ENCODE assay signal across 7 mouse cellular contexts in the genomic region with DNA sequence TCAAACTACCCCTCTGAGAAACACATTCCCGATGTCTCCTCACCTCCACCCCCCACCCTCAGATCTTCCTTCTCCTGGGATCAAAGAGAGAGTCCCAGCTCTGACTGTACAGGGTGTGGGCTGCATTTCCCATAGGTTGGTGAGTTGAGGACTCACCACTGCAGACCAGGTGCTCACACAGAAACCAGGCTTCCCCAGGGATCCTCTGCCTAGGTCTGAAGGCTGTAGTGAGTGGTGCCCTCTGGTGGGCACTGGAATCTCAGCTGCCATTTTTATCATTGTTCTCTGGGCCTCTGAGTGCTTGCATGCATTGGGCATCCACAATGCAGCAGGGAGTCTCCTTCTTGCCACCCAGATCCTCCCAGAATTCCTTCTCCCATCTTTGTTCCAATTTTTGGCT. TPM values are rescaled to one million over a fixed set of nuclear protein-coding genes. Genes with fewer than 3 reads are reported as not detected.
DNase-seq lines count a peak whose midpoint lies in the region; TF ChIP-seq lines count a peak whose summit lies in the region.

No protein-coding gene starts in this region.

- H3K27ac ChIP-seq in CH12.LX (ENCODE audit: insufficient read depth, low read depth), result no peak overlapping the region

- H3K36me3 ChIP-seq in CH12.LX (replicated peaks in 1 of 2; ENCODE audit: control insufficient read depth in 1 of 2, insufficient read depth in 1 of 2, low read length in 1 of 2), result no peaks in the 10 kb centered on the region

- H3K9me3 ChIP-seq in CH12.LX (replicated peaks; ENCODE audit: low read length), result peaks cover 12% of the 10 kb centered on the region

- in situ Hi-C loops in CH12.LX (cut with MboI; ENCODE audit: low pct_ligation_motif_present, low pct_unique_long_range_greater_than_20kb, low sequenced_read_pairs), result no loop called here

- DNase-seq in A20 (ENCODE audit: low read depth, low spot score) (peak; percentile 46), CH12.LX (ENCODE audit: extremely low read depth) (peak; percentile 65)
- peak; percentile 38 for DNase-seq in cerebellum, adult 9-10 months
- peak; percentile 40 for DNase-seq in heart, adult 8-10 months (ENCODE audit: low spot score)
- peak; percentile 21 to 61 for DNase-seq in kidney, adult 8-10 months
- peak; percentile 53 for DNase-seq in lung, adult 2 months
- peak; percentile 74 to 82 for DNase-seq in right cerebral cortex, postnatal 10 days (ENCODE audit: low spot score in 2 of 2)

- H3K9ac ChIP-seq in CH12.LX (ENCODE audit: insufficient read depth, low read depth), result no peak overlapping the region

- H3K4me2 ChIP-seq in CH12.LX (ENCODE audit: insufficient read depth, low read depth, poor library complexity, severe bottlenecking), result no peak overlapping the region

- dilution Hi-C loops in CH12.LX (cut with MboI; ENCODE audit: extremely low pct_ligation_motif_present, extremely low pct_unique_long_range_greater_than_20kb, low sequenced_read_pairs), result no loop called here

- TF ChIP-seq EP300 in CH12.LX (IDR thresholded peaks at IDR 0.05; ENCODE audit: low read length), result no peak

- H3K79me2 ChIP-seq in CH12.LX (replicated peaks; ENCODE audit: control insufficient read depth, extremely low read depth, insufficient read depth, poor library complexity, severe bottlenecking), result no peaks in the 10 kb centered on the region

- peaks cover 2% of the 10 kb centered on the region for H3K27me3 ChIP-seq in CH12.LX (replicated peaks)

- TF ChIP-seq CTCF in CH12.LX (conservative IDR thresholded peaks at IDR 0.05 in 1 of 2, IDR thresholded peaks at IDR 0.05 in 1 of 2; ENCODE audit: low read depth in 2 of 2, low read length in 2 of 2), result peak in 1 of 2 experiments; percentile 83; a peak in 3 of 4 replicates
- TF ChIP-seq CTCF in lung, adult 2 months (IDR thresholded peaks at IDR 0.05; ENCODE audit: insufficient read depth, low read length), result peak; percentile 70

- peak; percentile 64 for TF ChIP-seq RAD21 in CH12.LX (IDR thresholded peaks at IDR 0.05; ENCODE audit: low read depth, low read length)

- no peak for TF ChIP-seq POLR2A in CH12.LX (IDR thresholded peaks at IDR 0.05; ENCODE audit: low read depth, low read length)
- TF ChIP-seq POLR2A in lung, adult 2 months (IDR thresholded peaks at IDR 0.05; ENCODE audit: borderline replicate concordance, extremely low read depth, low read depth, low read length), result no peak

- WGBS in lung, adult 2 months, result 71% methylated on average over 1 of the region's 1 CpGs

- H3K4me3 ChIP-seq in CH12.LX (replicated peaks in 1 of 3; ENCODE audit: low read depth in 2 of 3, low read length in 2 of 3, poor library complexity in 1 of 3), result no peak overlapping the region
- no peak overlapping the region for H3K4me3 ChIP-seq in lung, adult 2 months (replicated peaks; ENCODE audit: extremely low read depth, low read depth, low read length)

- H3K4me1 ChIP-seq in CH12.LX (ENCODE audit: control insufficient read depth in 1 of 2, insufficient read depth in 2 of 2), result peaks cover 2 to 25% of the 10 kb centered on the region in 2 experiments; a peak in 3 of 4 replicates
- H3K4me1 ChIP-seq in lung, adult 2 months (ENCODE audit: control insufficient read depth, insufficient read depth, low read length), result peaks cover 10% of the 10 kb centered on the region; the same call in 1 of the 2 replicates

TF ChIP-seq in CH12.LX, 34 proteins besides CTCF, POLR2A, EP300 and RAD21:
- TF ChIP-seq SMC3 (IDR thresholded peaks at IDR 0.05; ENCODE audit: low read depth, low read length), result peak; percentile 87
- peak; percentile 22; the same call in 1 of the 2 replicates for TF ChIP-seq ZC3H11A (IDR thresholded peaks at IDR 0.05; ENCODE audit: low read depth, low read length)
- TF ChIP-seq JUN (IDR thresholded peaks at IDR 0.05; ENCODE audit: insufficient read depth, low read depth, low read length), result no peak
- TF ChIP-seq TCF12 (IDR thresholded peaks at IDR 0.05; ENCODE audit: low read depth, low read length), result 0 out of 2 replicates have a peak, but pooled peaks have one; percentile 22

RNA-seq across cellular contexts. Expression of gene Ramp1, which starts 31.5 kb away (rescaled TPM):
- not detected in 2 replicates for total RNA-seq in CH12.LX (2012; rRNA removed)
- total RNA-seq in CH12.LX (2014; rRNA removed), result not detected in 2 replicates
- not detected in 2 replicates for polyA plus RNA-seq in CH12.LX (2012; ENCODE audit: insufficient read length, low read depth)
- 1 to 10 TPM; 3.4 to 5.1 (median 4.5) TPM for total RNA-seq in heart, adult 8-10 months (2022)
- polyA plus RNA-seq in lung, adult 2 months (2012; rRNA removed), result 35.7 and 37.7 TPM in 2 replicates

RNA-seq across cellular contexts. Expression of gene Ube2f, which starts 39.0 kb away (rescaled TPM):
- total RNA-seq in CH12.LX (2012; rRNA removed), result 30.3 and 35.6 TPM in 2 replicates
- 58.1 and 58.8 TPM in 2 replicates for total RNA-seq in CH12.LX (2014; rRNA removed)
- polyA plus RNA-seq in CH12.LX (2012; ENCODE audit: insufficient read length, low read depth), result 69.3 and 70.5 TPM in 2 replicates
- 10 to 100 TPM; 39.6 to 52.2 (median 45.2) TPM for total RNA-seq in heart, adult 8-10 months (2022)
- 21.7 and 29.8 TPM in 2 replicates for polyA plus RNA-seq in lung, adult 2 months (2012; rRNA removed)

Comparison
In these comparisons a context has a peak if more than half of its experiments do, and no peak if none do; other contexts are left out.
1. RNA of gene Ramp1, which starts 31.5 kb away (total RNA-seq): 3.4 to 5.1 TPM in heart, adult 8-10 months; not detected in CH12.LX; every median in the first group is over 4 times any median in the second.
2. Peak in every context shown above with its lines, with median percentiles within 50 percentile points of each other: DNase-seq.